Mouse (Mus musculus) limb, embryonic 10.5 days (tissue): ENCODE data around the gene Jdp2. TPM values are rescaled to one million over a fixed set of nuclear protein-coding genes. Genes with fewer than 3 reads are reported as not detected.
A peak's percentile ranks its signal among the peaks of the same experiment; 100 is the strongest.

Source experiments
- DNase-seq: peaks from one replicate; pipeline ENCODE4 v3.0.0-alpha.2; 2017; ENCODE audit warnings: low spot score
- H3K27ac ChIP-seq: fragments of 300-500 bp; sonication (generic); 2 replicates; pipeline ENCODE4 v1.5.1; 2016; ENCODE audit warnings: mild to moderate bottlenecking
- H3K27me3 ChIP-seq: fragments of 300-500 bp; sonication (generic); 2 replicates; pipeline ENCODE4 v1.6.1; 2016; ENCODE audit warnings: low read depth, mild to moderate bottlenecking; ENCODE audit not compliant: poor library complexity, severe bottlenecking
- H3K36me3 ChIP-seq: fragments of 300-500 bp; sonication (generic); 2 replicates; pipeline ENCODE4 v1.6.1; 2016; ENCODE audit warnings: mild to moderate bottlenecking, moderate library complexity
- H3K4me1 ChIP-seq: fragments of 300-500 bp; sonication (generic); 2 replicates; pipeline ENCODE4 v1.6.1; 2016
- H3K4me3 ChIP-seq: fragments of 300-500 bp; sonication (generic); 2 replicates; pipeline ENCODE4 v1.5.1; 2016; ENCODE audit warnings: mild to moderate bottlenecking, moderate library complexity
- H3K9me3 ChIP-seq: fragments of 300-500 bp; sonication (generic); replicated peaks from 2 replicates; pipeline ENCODE4 v1.6.1; 2016; ENCODE audit warnings: mild to moderate bottlenecking
- WGBS: fragments of 180-500 bp; shearing (Covaris S2); methylation state at CpG from one replicate; pipeline ENCODE4 v1.1.7; 2016; 5-methylcytosine and 5-hydroxymethylcytosine counted together
- polyA plus RNA-seq: library from polyadenylated mRNA; unstranded; fragments of >200 nt; fragmentation: Nextera tagmentation; extraction: Ambion mirVana; gene quantifications from 2 replicates; pipeline ENCODE4 v1.2.1, GENCODE M21; 2016

The Jdp2 gene
- polyA plus RNA-seq, 1 experiment from 2014 or later: not detected

- DNase-seq: no peak
- WGBS: 84% methylated on average over 16 of the region's 16 CpGs
- Histone ChIP-seq H3K27me3 (peaks cover 9% of the 10 kb centered on the region), H3K4me1 (peaks cover 7% of the 10 kb centered on the region), H3K4me3 (no peak overlapping the region), H3K27ac (no peak overlapping the region), H3K36me3 (no peaks in the 10 kb centered on the region), H3K9me3 (no peaks in the 10 kb centered on the region)
Observed at GRCm38 (mm10) chr12:85684411-85685275, 85.8 kb downstream of the Jdp2 start.

GRCm38 (mm10) chr12:85686466-85687216, 87.8 kb downstream of the Jdp2 start, which contains the start of gene Batf:
Batf (plus strand) TSS chr12:85686669.
- Histone ChIP-seq H3K27ac (0 out of 2 replicates have a peak within 1 kb of the TSS, but pooled peaks have one; percentile 16), H3K4me3 (peak within 1 kb of the TSS; percentile 26; the same call in 1 of the 2 replicates)

GRCm38 (mm10) chr12:85687217-85687533, 88.3 kb downstream of the Jdp2 start:
- Histone ChIP-seq H3K27me3 (peaks cover 9% of the 10 kb centered on the region), H3K27ac (no peak overlapping the region), H3K36me3 (no peaks in the 10 kb centered on the region), H3K4me3 (peak overlapping the region; percentile 26; the same call in 1 of the 2 replicates), H3K4me1 (peaks cover 7% of the 10 kb centered on the region), H3K9me3 (no peaks in the 10 kb centered on the region)
- 80% methylated on average over 7 of the region's 7 CpGs for WGBS
- no peak for DNase-seq

More at GRCm38 (mm10) chr12:85686466-85687216, 87.8 kb downstream of the Jdp2 start, which contains the start of gene Batf:
- WGBS: 47% methylated on average over 22 of the region's 22 CpGs
- no peaks in the 10 kb centered on the region for H3K36me3 ChIP-seq
- DNase-seq: no peak
- peaks cover 7% of the 10 kb centered on the region for H3K4me1 ChIP-seq
- peaks cover 9% of the 10 kb centered on the region for H3K27me3 ChIP-seq
- no peaks in the 10 kb centered on the region for H3K9me3 ChIP-seq

- no peak for DNase-seq
- 70% methylated on average over 6 of the region's 6 CpGs for WGBS
- H3K27me3 ChIP-seq: peaks cover 9% of the 10 kb centered on the region
- H3K36me3 ChIP-seq: no peaks in the 10 kb centered on the region
- peaks cover 7% of the 10 kb centered on the region for H3K4me1 ChIP-seq
- H3K27ac ChIP-seq: no peak overlapping the region
- H3K9me3 ChIP-seq: no peaks in the 10 kb centered on the region
- no peak overlapping the region for H3K4me3 ChIP-seq
Observed at GRCm38 (mm10) chr12:85687846-85688245, 89.0 kb downstream of the Jdp2 start.

Other genes starting within 250 kb of the Jdp2 start
- 264 and 277 TPM in 2 replicates for gene Tmed10, start 224.2 kb upstream of the Jdp2 start, polyA plus RNA-seq
- gene Fos, start 125.1 kb upstream of the Jdp2 start, polyA plus RNA-seq: 0.76 and 0.80 TPM in 2 replicates
- gene Batf, start 87.6 kb downstream of the Jdp2 start, polyA plus RNA-seq: 0.74 and 1.5 TPM in 2 replicates
- gene Flvcr2, start 147.5 kb downstream of the Jdp2 start, polyA plus RNA-seq: 0.41 and 0.93 TPM in 2 replicates
- gene Erg28, start 225.5 kb downstream of the Jdp2 start, polyA plus RNA-seq: 109 and 112 TPM in 2 replicates
- 18.9 and 22.4 TPM in 2 replicates for gene Ttll5, start 225.6 kb downstream of the Jdp2 start, polyA plus RNA-seq